Mouse (Mus musculus) heart, postnatal 0 days (tissue): ENCODE results near the gene Cald1.

ENCODE experiments used
- CTCF ChIP-seq: IDR thresholded peaks from 2 replicates; pipeline ENCODE4 v1.5.1; 2016; ENCODE audit warnings: antibody characterized with exemption, control low read depth, low read depth
- EP300 ChIP-seq: IDR thresholded peaks from 2 replicates; pipeline ENCODE4 v1.6.1; 2016; ENCODE audit warnings: antibody characterized with exemption, low read depth

- no peak for TF ChIP-seq CTCF
- TF ChIP-seq EP300: 0 out of 2 replicates have a peak, but pooled peaks have one; percentile 22
Measured at GRCm38 (mm10) chr6:34684886-34685285, 86.6 kb downstream of the Cald1 start.
